Mouse (Mus musculus) forebrain, embryonic 11.5 days (tissue): ENCODE data around the gene Idh3g. TPM values are rescaled to one million over a fixed set of nuclear protein-coding genes. Genes with fewer than 3 reads are reported as not detected.
"Not testable (repeated sequence)": the region's sequence is repeated elsewhere in the genome, so short reads cannot be mapped to it uniquely, and the experiment has no call there.

Experiments used
- ATAC-seq: fragments of 200-750 bp; cut with Nextera tagmentation; replicated peaks from 2 replicates; pipeline ENCODE4 v1.8.0; 2017; ENCODE audit warnings: moderate TSS enrichment; ENCODE audit not compliant: low FRiP score
- DNase-seq: peaks from one replicate; pipeline ENCODE4 v3.0.0-alpha.2; 2017; ENCODE audit warnings: low spot score
- H3K27ac ChIP-seq: fragments of 300-500 bp; sonication (generic); 2 replicates; pipeline ENCODE4 v1.5.1; 2014; ENCODE audit warnings: low read depth, low read length
- H3K27me3 ChIP-seq: fragments of 300-500 bp; sonication (generic); 2 replicates; pipeline ENCODE4 v1.6.1; 2014; ENCODE audit warnings: mild to moderate bottlenecking, low read length, mixed read lengths; ENCODE audit not compliant: control insufficient read depth, insufficient read depth
- H3K36me3 ChIP-seq: fragments of 300-500 bp; sonication (generic); 2 replicates; pipeline ENCODE4 v1.6.1; 2014; ENCODE audit warnings: mild to moderate bottlenecking, low read length, moderate library complexity, mixed read lengths; ENCODE audit not compliant: control insufficient read depth, insufficient read depth
- H3K4me1 ChIP-seq: fragments of 300-500 bp; sonication (generic); replicated peaks from 2 replicates; pipeline ENCODE4 v1.6.1; 2014; ENCODE audit warnings: low read length, mixed read lengths; ENCODE audit not compliant: control insufficient read depth, insufficient read depth
- H3K4me2 ChIP-seq: fragments of 300-500 bp; sonication (generic); 2 replicates; pipeline ENCODE4 v1.6.1; 2014; ENCODE audit warnings: low read depth, mild to moderate bottlenecking, low read length, moderate library complexity, mixed read lengths; ENCODE audit not compliant: severe bottlenecking
- H3K4me3 ChIP-seq: fragments of 300-500 bp; sonication (generic); 2 replicates; pipeline ENCODE4 v1.5.1; 2014; ENCODE audit warnings: low read depth, low read length
- H3K9ac ChIP-seq: fragments of 300-500 bp; sonication (generic); 2 replicates; pipeline ENCODE4 v1.6.1; 2014; ENCODE audit warnings: low read length
- H3K9me3 ChIP-seq: fragments of 300-500 bp; sonication (generic); 2 replicates; pipeline ENCODE4 v1.6.1; 2016; ENCODE audit warnings: low read length, mixed read lengths; ENCODE audit not compliant: control insufficient read depth
- WGBS: fragments of 180-500 bp; shearing (Covaris S2); extraction: QIAGEN DNeasy Blood & Tissue Kit; methylation state at CpG from one replicate; pipeline ENCODE4 v1.1.7; 2014; 5-methylcytosine and 5-hydroxymethylcytosine counted together
- polyA plus RNA-seq: library from polyadenylated mRNA; unstranded; fragments of >200 nt; fragmentation: Nextera tagmentation; extraction: Ambion mirVana; gene quantifications from 2 replicates; pipeline ENCODE4 v1.2.1, GENCODE M21; 2014

The Idh3g gene
- polyA plus RNA-seq, 1 experiment from 2014 or later, result 170 TPM

DNA sequence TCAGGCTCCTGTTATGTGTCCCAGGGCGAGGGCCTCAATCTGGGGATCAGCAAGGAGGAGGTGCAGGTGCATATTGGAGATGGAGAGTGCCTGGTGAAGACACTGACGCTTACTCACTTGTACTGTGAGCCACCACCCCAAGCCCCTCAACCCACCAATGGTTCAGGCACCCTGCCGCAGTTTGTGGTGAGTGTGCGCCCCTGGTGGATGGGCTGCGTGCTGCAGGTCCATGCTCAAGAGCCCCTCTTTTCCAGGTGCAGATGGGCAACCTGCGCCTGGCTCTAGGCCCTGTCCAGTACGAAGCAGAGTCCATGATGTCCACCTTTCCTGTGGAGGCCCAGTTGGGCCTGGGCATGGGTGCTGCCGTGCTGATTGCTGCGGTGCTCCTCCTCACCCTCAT lies 19.4 kb downstream of the Idh3g start:
- DNase-seq (peak; percentile 56), ATAC-seq (no peak)
- H3K27ac ChIP-seq, result no peak overlapping the region
- 61% methylated on average over 9 of the region's 9 CpGs for WGBS
- no peak overlapping the region for H3K4me3 ChIP-seq
- H3K9me3 ChIP-seq, result no peaks in the 10 kb centered on the region
- no peaks in the 10 kb centered on the region for H3K4me1 ChIP-seq
- H3K9ac ChIP-seq, result no peak overlapping the region
- H3K27me3 ChIP-seq, result no peaks in the 10 kb centered on the region
- H3K4me2 ChIP-seq, result no peak overlapping the region
- H3K36me3 ChIP-seq, result no peaks in the 10 kb centered on the region

DNA sequence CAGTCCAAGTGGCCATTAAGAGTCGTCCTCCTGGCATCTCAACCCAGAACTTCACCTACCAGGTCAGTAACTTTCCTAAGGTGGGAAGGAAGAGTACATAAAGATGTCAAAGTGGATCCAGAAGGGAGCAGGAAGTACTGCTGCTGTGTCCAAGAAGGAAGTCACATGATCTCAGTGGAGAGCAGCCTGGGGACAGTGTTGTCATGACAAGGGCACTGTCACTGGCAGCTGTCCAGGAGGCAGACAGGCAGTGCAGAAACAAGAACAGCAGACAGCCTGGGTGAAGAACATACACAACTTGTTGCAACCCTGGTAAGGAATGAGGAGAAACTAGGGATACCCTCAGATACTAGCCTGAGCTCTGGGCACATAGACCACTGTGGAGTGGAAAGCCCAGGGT lies 21.4 kb downstream of the Idh3g start:
- WGBS, result 73% methylated on average over 1 of the region's 1 CpGs

DNA sequence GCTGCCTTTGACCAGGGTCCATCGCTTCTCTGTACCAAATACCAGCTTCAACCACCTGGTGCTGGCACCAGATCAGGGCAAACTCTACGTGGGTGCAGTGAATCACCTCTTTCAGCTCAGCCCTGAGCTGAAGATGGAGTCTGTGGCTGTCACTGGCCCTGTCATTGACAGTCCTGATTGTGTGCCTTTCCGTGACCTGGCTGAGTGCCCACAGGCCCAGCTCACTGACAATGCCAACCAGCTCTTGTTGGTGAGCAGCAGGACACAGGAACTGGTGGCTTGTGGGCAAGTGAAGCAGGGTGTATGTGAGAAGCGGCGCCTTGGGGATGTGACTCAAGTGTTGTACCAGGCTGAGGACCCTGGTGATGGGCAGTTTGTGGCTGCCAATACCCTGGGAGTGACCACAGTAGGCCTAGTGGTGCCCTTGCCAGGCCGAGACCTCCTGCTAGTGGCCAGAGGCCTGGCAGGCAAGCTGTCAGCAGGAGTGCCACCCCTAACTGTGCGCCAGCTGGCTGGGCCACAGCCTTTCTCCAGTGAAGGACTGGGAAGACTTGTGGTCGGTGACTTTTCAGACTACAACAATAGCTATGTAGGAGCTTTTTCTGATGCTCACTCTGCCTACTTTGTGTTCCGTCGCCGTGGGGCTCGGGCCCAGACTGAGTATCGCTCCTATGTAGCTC lies 27.9 kb downstream of the Idh3g start:
- Histone ChIP-seq H3K27me3 (no peaks in the 10 kb centered on the region; the same call in 1 of the 2 replicates), H3K4me3 (no peak overlapping the region), H3K9me3 (no peaks in the 10 kb centered on the region), H3K4me2 (no peak overlapping the region), H3K36me3 (no peaks in the 10 kb centered on the region), H3K4me1 (no peaks in the 10 kb centered on the region), H3K9ac (no peak overlapping the region), H3K27ac (no peak overlapping the region)
- DNase-seq, result no peak
- WGBS, result 85% methylated on average over 13 of the region's 13 CpGs
- no peak for ATAC-seq

More for the DNA sequence above, 21.4 kb downstream of the Idh3g start:
- Histone ChIP-seq H3K27me3 (no peaks in the 10 kb centered on the region), H3K9ac (no peak overlapping the region), H3K4me3 (no peak overlapping the region), H3K4me2 (no peak overlapping the region), H3K36me3 (no peaks in the 10 kb centered on the region), H3K4me1 (no peaks in the 10 kb centered on the region), H3K9me3 (no peaks in the 10 kb centered on the region), H3K27ac (no peak overlapping the region)
- no peak for DNase-seq
- ATAC-seq, result no peak

DNA sequence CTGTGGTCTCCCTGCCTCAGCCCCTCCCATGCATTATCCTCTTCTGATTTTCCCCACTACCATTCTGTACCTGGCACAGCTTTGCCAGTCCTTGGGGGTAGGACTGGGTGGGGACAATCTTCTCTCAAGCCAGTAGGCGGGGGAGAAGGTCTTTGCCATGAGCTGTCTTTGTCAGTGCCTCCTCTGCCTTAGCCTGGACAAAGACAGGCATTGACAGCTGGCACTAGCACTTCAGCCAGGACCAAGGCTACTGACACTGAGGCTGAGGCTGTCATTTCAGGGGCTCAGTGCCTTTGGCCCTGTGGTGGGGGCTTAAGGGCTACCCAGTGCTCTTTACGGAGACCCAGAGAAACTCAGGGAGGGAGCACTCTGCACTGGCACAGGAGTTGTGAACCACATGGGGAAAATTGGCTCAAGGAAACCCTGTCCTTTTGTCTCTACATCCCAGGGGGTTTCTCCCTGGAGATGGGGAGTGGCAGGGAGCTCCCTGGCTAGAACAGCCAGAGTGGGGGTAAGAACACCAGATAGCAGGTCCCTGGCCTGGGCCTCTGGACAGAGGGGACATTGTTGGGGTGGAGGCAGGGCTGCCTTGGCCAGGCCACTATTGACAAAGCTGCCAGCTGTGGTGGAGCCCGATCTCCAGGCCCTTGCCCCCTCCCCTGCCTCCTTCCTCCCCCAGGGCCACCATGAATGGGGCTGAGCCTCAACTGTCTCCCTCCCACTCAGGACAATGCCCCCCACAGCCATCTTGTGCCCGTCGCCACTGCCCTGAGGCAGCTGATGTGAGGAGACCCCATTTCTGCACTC lies 30.2 kb downstream of the Idh3g start, which contains the start of gene Plxnb3:
TSS of gene Plxnb3 (plus strand) at position 757 of the 807 bp plus-strand sequence.
- Histone ChIP-seq H3K36me3 (no peaks in the 10 kb centered on the region), H3K9me3 (no peaks in the 10 kb centered on the region), H3K4me1 (no peaks in the 10 kb centered on the region), H3K9ac (no peak within 1 kb of the TSS), H3K4me3 (no peak within 1 kb of the TSS), H3K27ac (no peak within 1 kb of the TSS), H3K27me3 (no peaks in the 10 kb centered on the region; the same call in 1 of the 2 replicates), H3K4me2 (no peak within 1 kb of the TSS)
- ATAC-seq (no peak), DNase-seq (no peak)
- 57% methylated on average over 5 of the region's 5 CpGs for WGBS

DNA sequence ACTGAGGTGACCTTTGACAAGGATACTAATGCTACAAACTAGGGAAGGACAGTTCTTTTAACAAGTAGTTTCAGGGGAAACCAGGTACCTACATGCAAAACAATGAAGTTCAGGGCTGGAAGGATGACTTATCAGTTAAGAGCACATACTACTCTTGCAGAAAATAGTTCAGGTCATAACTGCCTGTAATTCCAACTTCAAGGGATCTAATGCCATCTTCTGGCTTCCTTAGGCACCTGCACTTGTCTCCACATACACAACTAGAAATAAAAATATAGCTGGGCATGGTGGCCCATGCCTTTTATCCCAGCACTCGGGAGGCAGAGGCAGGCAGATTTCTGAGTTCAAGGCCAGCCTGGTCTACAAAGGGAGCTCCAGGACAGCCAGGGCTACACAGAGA lies 37.7 kb downstream of the Idh3g start:
- DNase-seq (no peak), ATAC-seq (no peak)
- Histone ChIP-seq H3K27ac (no peak overlapping the region), H3K4me3 (no peak overlapping the region), H3K27me3 (no peaks in the 10 kb centered on the region), H3K36me3 (no peaks in the 10 kb centered on the region), H3K9ac (no peak overlapping the region), H3K9me3 (no peaks in the 10 kb centered on the region), H3K4me1 (no peaks in the 10 kb centered on the region), H3K4me2 (no peak overlapping the region)
- WGBS, result 85% methylated on average over 1 of the region's 1 CpGs

DNA sequence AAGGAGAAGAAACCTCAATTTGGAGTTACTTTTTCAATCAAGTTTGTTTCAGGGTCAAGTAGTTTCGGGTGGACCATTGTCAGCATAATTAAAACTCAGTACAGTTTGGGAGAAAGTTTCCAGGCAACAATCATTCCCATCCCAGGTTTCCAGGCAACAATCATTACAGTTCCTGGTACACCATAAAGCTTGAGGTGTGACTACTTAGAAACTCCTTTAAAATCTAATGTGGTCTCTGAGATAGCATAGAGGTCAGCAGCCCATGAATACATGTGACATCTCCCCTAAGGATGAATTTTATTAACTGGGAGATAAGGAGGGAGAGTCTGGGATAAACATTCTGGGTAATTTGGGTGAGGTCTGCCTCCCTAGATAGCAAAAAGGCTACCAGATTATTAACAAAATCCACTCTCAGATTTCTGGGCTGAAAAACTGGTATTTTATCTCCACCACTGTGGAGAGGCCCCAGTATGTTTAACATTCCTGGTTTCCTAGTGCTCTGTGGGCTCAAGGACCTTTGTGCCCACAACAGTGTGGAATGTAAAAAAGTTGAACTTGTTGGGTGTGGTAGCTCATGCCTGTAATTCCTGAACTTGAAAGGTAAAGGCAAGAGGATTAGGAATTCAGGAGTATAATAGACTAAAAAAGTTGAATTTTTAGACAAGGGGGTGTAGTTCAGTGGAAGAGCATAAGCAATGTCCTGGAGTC lies 41.8 kb downstream of the Idh3g start:
- Histone ChIP-seq H3K9me3 (no peaks in the 10 kb centered on the region), H3K27ac (no peak overlapping the region), H3K4me1 (no peaks in the 10 kb centered on the region), H3K9ac (no peak overlapping the region), H3K36me3 (no peaks in the 10 kb centered on the region), H3K27me3 (no peaks in the 10 kb centered on the region), H3K4me2 (no peak overlapping the region), H3K4me3 (no peak overlapping the region)
- ATAC-seq (no peak), DNase-seq (no peak)
- 84% methylated on average over 1 of the region's 1 CpGs for WGBS

DNA sequence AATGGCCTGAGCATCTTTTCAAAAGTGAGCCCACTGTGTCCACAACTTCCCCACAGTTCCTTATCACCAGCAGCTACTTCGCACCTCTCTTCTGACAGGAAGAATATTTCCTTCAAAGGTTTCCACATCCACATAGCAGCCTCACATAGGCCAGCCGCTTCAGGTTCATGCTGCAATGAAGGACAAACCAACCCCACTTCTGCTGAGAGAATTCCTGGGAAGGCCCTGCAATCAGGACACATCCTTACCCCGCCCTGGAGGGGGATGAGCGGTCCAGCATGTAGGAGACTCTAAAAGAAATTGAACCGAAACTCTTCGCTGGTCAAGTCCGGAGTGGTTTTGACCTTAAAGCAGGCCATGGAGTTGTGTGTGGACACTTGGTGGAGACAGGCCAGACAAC lies 46.9 kb downstream of the Idh3g start:
- ATAC-seq, H3K36me3 ChIP-seq, DNase-seq, H3K27me3 ChIP-seq, H3K4me3 ChIP-seq, H3K27ac ChIP-seq, H3K4me2 ChIP-seq, H3K9me3 ChIP-seq, H3K9ac ChIP-seq, H3K4me1 ChIP-seq: not testable (repeated sequence)
- WGBS, result 97% methylated on average over 7 of the region's 7 CpGs

DNA sequence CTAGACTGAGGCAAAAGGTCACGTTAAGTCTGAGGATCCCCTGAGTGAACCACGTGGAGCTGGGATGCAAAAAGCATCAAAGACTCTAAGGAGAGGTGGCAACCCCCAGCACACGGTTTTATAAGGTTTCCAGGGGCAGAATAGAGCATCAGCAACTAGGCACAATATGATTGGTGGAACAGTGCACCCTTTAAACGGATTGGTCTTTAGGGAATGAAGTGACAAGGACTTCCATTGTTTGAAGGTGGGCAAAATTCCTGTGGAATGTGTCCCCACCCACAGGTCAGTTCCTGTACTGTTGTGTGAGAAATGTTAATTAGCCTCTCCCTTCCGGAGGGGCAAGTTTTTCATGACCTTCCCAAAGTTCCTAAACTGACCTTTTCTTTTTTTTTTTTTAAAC lies 47.5 kb downstream of the Idh3g start:
- Histone ChIP-seq H3K9me3 (no peaks in the 10 kb centered on the region), H3K27me3 (no peaks in the 10 kb centered on the region), H3K4me3 (no peak overlapping the region), H3K9ac (no peak overlapping the region), H3K27ac (no peak overlapping the region), H3K4me2 (no peak overlapping the region), H3K36me3 (no peaks in the 10 kb centered on the region), H3K4me1 (no peaks in the 10 kb centered on the region)
- ATAC-seq (no peak), DNase-seq (no peak)
- 63% methylated on average over 5 of the region's 5 CpGs for WGBS
